In the genomic region with DNA sequence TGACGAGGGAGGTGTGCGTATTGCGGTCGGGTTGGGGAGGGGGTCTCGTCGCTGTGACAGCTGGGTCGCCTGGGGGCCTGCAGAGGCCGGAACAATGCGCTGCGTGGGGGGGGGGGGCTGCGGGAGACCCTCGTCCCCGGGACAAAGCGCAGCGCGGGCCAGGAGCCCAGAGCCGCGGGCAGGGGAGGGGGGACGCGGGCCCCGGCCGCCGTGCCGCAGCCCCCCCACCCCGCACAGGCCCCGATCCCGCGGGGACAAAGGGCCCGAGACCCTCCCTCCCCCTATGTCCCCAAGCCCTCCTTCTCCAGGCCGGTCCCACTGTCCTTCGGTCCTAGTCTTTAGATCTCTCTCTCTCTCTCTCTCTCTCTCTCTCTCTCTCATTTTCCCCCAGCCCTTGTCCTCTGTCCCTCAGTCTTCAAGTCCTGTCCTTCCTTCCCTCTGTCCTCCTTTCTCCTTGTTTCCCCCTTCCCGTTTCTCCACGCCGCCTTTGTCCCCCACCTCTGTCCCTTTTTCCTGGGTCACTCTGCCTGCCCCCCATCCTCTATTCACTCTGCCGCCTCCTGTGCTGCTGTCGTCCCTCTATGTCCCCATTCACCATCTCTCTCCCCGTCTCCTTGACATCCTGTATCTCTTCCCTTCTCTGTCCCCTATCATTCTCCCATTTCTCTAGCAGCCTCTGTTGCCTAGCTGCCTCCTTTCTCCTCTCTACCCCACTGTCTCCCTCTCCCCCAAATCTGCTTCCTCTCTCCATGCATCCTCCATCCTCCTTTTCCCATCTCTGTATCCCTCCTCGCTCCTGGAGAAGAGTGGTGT, we compare ENCODE assay signal across 8 mouse cellular contexts. TPM values are rescaled to one million over a fixed set of nuclear protein-coding genes. Genes with fewer than 3 reads are reported as not detected.
A peak's percentile ranks its signal among the peaks of the same experiment; 100 is the strongest.
DNase-seq lines count a peak whose midpoint lies in the region; ATAC-seq and TF ChIP-seq lines count a peak whose summit lies in the region.

No protein-coding gene starts in this region.

- no peak; the same call in 1 of the 2 replicates for ATAC-seq in forebrain, embryonic 13.5 days
- peak; percentile 14; the same call in 1 of the 2 replicates for ATAC-seq in liver, embryonic 14.5 days (ENCODE audit: insufficient read depth)

- H3K4me3 ChIP-seq in gastrocnemius, adult 2 months = peak overlapping the region; percentile 84
- H3K4me3 ChIP-seq in C2C12 (ENCODE audit: insufficient read depth, poor library complexity, severe bottlenecking) = peak overlapping the region; percentile 46
- H3K4me3 ChIP-seq in forebrain, embryonic 13.5 days = peak overlapping the region; percentile 76
- peak overlapping the region; percentile 18 to 54; a peak in 3 of 4 replicates for H3K4me3 ChIP-seq in liver, embryonic 14.5 days (ENCODE audit: insufficient read depth in 1 of 2, low read depth in 2 of 2, low read length in 2 of 2)

- peak overlapping the region; percentile 97 for H3K9ac ChIP-seq in forebrain, embryonic 13.5 days
- no peak overlapping the region; the same call in 1 of the 2 replicates for H3K9ac ChIP-seq in liver, embryonic 14.5 days (replicated peaks)

- DNase-seq in gastrocnemius, adult 2 months = no peak
- no peak for DNase-seq in gastrocnemius, adult 18-20 months (ENCODE audit: low spot score)
- DNase-seq in liver, embryonic 14.5 days (ENCODE audit: low read depth in 3 of 3, low spot score in 3 of 3) = no peak
- no peak for DNase-seq in testis, postnatal 14 days (ENCODE audit: low spot score)
- no peak for DNase-seq in right cerebral cortex, postnatal 25 days
- no peak for DNase-seq in thymus, postnatal 36 days

- H3K4me1 ChIP-seq in forebrain, embryonic 13.5 days = peaks cover 69% of the 10 kb centered on the region
- peaks cover 0 to 2% of the 10 kb centered on the region in 2 experiments; a peak in 1 of 4 replicates for H3K4me1 ChIP-seq in liver, embryonic 14.5 days (replicated peaks; ENCODE audit: control insufficient read depth in 2 of 2, insufficient read depth in 2 of 2, low read length in 1 of 2)

- no peak for TF ChIP-seq CTCF in gastrocnemius, adult 2 months (IDR thresholded peaks at IDR 0.05)
- no peak for TF ChIP-seq CTCF in C2C12 (IDR thresholded peaks at IDR 0.05; ENCODE audit: control insufficient read depth, insufficient read depth, insufficient read length)
- TF ChIP-seq CTCF in liver, embryonic 14.5 days (IDR thresholded peaks at IDR 0.05; ENCODE audit: low read depth) = no peak

- peaks cover 4% of the 10 kb centered on the region for H3K36me3 ChIP-seq in C2C12 (ENCODE audit: control insufficient read depth, insufficient read depth)
- H3K36me3 ChIP-seq in forebrain, embryonic 13.5 days (ENCODE audit: poor library complexity, severe bottlenecking) = no peaks in the 10 kb centered on the region
- H3K36me3 ChIP-seq in liver, embryonic 14.5 days (replicated peaks; ENCODE audit: control insufficient read depth, insufficient read depth, low read depth) = no peaks in the 10 kb centered on the region

- H3K27ac ChIP-seq in gastrocnemius, adult 2 months = 0 out of 2 replicates have a peak overlapping the region, but pooled peaks have one; percentile 48
- H3K27ac ChIP-seq in forebrain, embryonic 13.5 days = peak overlapping the region; percentile 78
- H3K27ac ChIP-seq in liver, embryonic 14.5 days = no peak overlapping the region

- 1% methylated on average over 24 of the region's 38 CpGs for WGBS in forebrain, embryonic 13.5 days
- WGBS in liver, embryonic 14.5 days (ENCODE audit: insufficient replicate concordance) = 4% methylated on average over 22 of the region's 38 CpGs

- no peaks in the 10 kb centered on the region for H3K9me3 ChIP-seq in forebrain, embryonic 13.5 days (replicated peaks)
- no peaks in the 10 kb centered on the region; the same call in 1 of the 2 replicates for H3K9me3 ChIP-seq in liver, embryonic 14.5 days (ENCODE audit: control insufficient read depth, low read length)

- H3K4me2 ChIP-seq in forebrain, embryonic 13.5 days = peak overlapping the region; percentile 87
- H3K4me2 ChIP-seq in liver, embryonic 14.5 days (ENCODE audit: low read depth) = peak overlapping the region; percentile 58

- intact Hi-C loops in gastrocnemius, adult 2 months (cut with DNase I) = loop anchor here (5.0 kb wide), 1 partner anchor 65 kb away; the partner anchor contains the start of genes Pinlyp and Xrcc1

- H3K79me3 ChIP-seq in C2C12 (ENCODE audit: low read depth) = no peaks in the 10 kb centered on the region

- no peaks in the 10 kb centered on the region for H3K27me3 ChIP-seq in C2C12 (ENCODE audit: control insufficient read depth, insufficient read depth, insufficient read length)
- 0 out of 2 replicates have a peak, but pooled peaks cover 3% of the 10 kb centered on the region for H3K27me3 ChIP-seq in forebrain, embryonic 13.5 days
- H3K27me3 ChIP-seq in liver, embryonic 14.5 days (ENCODE audit: control insufficient read depth, insufficient read depth, low read length) = peaks cover 38% of the 10 kb centered on the region

- TF ChIP-seq EP300 in liver, embryonic 14.5 days (IDR thresholded peaks at IDR 0.05; ENCODE audit: low read depth) = no peak

- H3ac ChIP-seq in C2C12 (ENCODE audit: control insufficient read depth, insufficient read length, low read depth) = peak overlapping the region; percentile 49

- H3K79me2 ChIP-seq in C2C12 (ENCODE audit: control insufficient read depth, insufficient read depth) = no peaks in the 10 kb centered on the region

TF ChIP-seq in C2C12, 6 proteins besides CTCF, POLR2A, EP300 and RAD21:
- TF ChIP-seq FOSL1 (IDR thresholded peaks at IDR 0.05; ENCODE audit: insufficient read depth, low read length, poor library complexity, severe bottlenecking) (no peak), CEBPB (IDR thresholded peaks at IDR 0.05; ENCODE audit: low read depth) (no peak)

RNA-seq across cellular contexts. Expression of gene Cadm4, which starts 0.6 kb away (rescaled TPM):
- 1 to 10 TPM; 2.4 to 2.8 TPM for total RNA-seq in gastrocnemius, adult 2 months (2021)
- total RNA-seq in gastrocnemius, adult 18-20 months (2021) = 1 to 10 TPM; 2.3 to 3.4 TPM
- 160 TPM for polyA plus RNA-seq in C2C12 (2012; fragmentation: generic; extraction: Trizol)
- polyA plus RNA-seq in forebrain, embryonic 13.5 days (2015; fragmentation: Nextera tagmentation; extraction: Ambion mirVana) = 45.8 and 47.0 TPM in 2 replicates
- polyA plus RNA-seq in liver, embryonic 14.5 days (2012; rRNA removed) = 0.43 and 0.48 TPM in 2 replicates
- polyA plus RNA-seq in liver, embryonic 14.5 days (2014; fragmentation: Nextera tagmentation; extraction: Ambion mirVana) = 0.05 TPM in 1 of 2 replicates, not detected in the other

RNA-seq across cellular contexts. Expression of gene Plaur, which starts 20.1 kb away (rescaled TPM):
- 1 to 10 TPM in 1 of 2 experiments, under 1 TPM in 1; 0.89 to 1.3 TPM for total RNA-seq in gastrocnemius, adult 2 months (2021)
- total RNA-seq in gastrocnemius, adult 18-20 months (2021) = 1 to 10 TPM in 1 of 2 experiments, under 1 TPM in 1; 0.87 to 1.4 TPM
- 191 TPM for polyA plus RNA-seq in C2C12 (2012; fragmentation: generic; extraction: Trizol)
- polyA plus RNA-seq in forebrain, embryonic 13.5 days (2015; fragmentation: Nextera tagmentation; extraction: Ambion mirVana) = 1.3 TPM in 2 replicates
- 1.7 and 2.1 TPM in 2 replicates for polyA plus RNA-seq in liver, embryonic 14.5 days (2012; rRNA removed)
- polyA plus RNA-seq in liver, embryonic 14.5 days (2014; fragmentation: Nextera tagmentation; extraction: Ambion mirVana) = 2.7 and 3.5 TPM in 2 replicates

RNA-seq across cellular contexts. Expression of gene Zfp428, which starts 24.4 kb away (rescaled TPM):
- 1 to 10 TPM; 3.5 to 6.5 TPM for total RNA-seq in gastrocnemius, adult 2 months (2021)
- total RNA-seq in gastrocnemius, adult 18-20 months (2021) = 1 to 10 TPM; 4.1 to 4.5 TPM
- polyA plus RNA-seq in C2C12 (2012; fragmentation: generic; extraction: Trizol) = 53.8 TPM
- polyA plus RNA-seq in forebrain, embryonic 13.5 days (2015; fragmentation: Nextera tagmentation; extraction: Ambion mirVana) = 214 and 220 TPM in 2 replicates
- 3.8 and 4.0 TPM in 2 replicates for polyA plus RNA-seq in liver, embryonic 14.5 days (2012; rRNA removed)
- 2.3 TPM in 2 replicates for polyA plus RNA-seq in liver, embryonic 14.5 days (2014; fragmentation: Nextera tagmentation; extraction: Ambion mirVana)

RNA-seq across cellular contexts. Expression of gene AC161166.1, which starts 29.8 kb away (rescaled TPM):
- total RNA-seq in gastrocnemius, adult 2 months (2021) = not detected
- total RNA-seq in gastrocnemius, adult 18-20 months (2021) = not detected
- polyA plus RNA-seq in C2C12 (2012; fragmentation: generic; extraction: Trizol) = 0.16 TPM
- polyA plus RNA-seq in forebrain, embryonic 13.5 days (2015; fragmentation: Nextera tagmentation; extraction: Ambion mirVana) = 0.97 and 1.1 TPM in 2 replicates
- polyA plus RNA-seq in liver, embryonic 14.5 days (2012; rRNA removed) = not detected in 2 replicates
- polyA plus RNA-seq in liver, embryonic 14.5 days (2014; fragmentation: Nextera tagmentation; extraction: Ambion mirVana) = not detected in 2 replicates

RNA-seq across cellular contexts. Expression of gene Irgc1, which starts 30.3 kb away (rescaled TPM):
- total RNA-seq in gastrocnemius, adult 2 months (2021) = not detected
- not detected for total RNA-seq in gastrocnemius, adult 18-20 months (2021)
- polyA plus RNA-seq in C2C12 (2012; fragmentation: generic; extraction: Trizol) = 0.33 TPM
- 0.15 TPM in 1 of 2 replicates, not detected in the other for polyA plus RNA-seq in forebrain, embryonic 13.5 days (2015; fragmentation: Nextera tagmentation; extraction: Ambion mirVana)
- polyA plus RNA-seq in liver, embryonic 14.5 days (2012; rRNA removed) = not detected in 2 replicates
- not detected in 2 replicates for polyA plus RNA-seq in liver, embryonic 14.5 days (2014; fragmentation: Nextera tagmentation; extraction: Ambion mirVana)

Comparison
In these comparisons a context has a peak if more than half of its experiments do, and no peak if none do; other contexts are left out.
1. RNA of gene Cadm4, which starts 0.6 kb away (polyA plus RNA-seq): 160 TPM in C2C12 (single experiment) and 45.8 to 47.0 TPM in forebrain, embryonic 13.5 days; 0.05 to 0.48 TPM in liver, embryonic 14.5 days; every median in the first group is over 10 times any median in the second.
2. RNA of gene Plaur, which starts 20.1 kb away (polyA plus RNA-seq): 191 TPM in C2C12 (single experiment); 1.7 to 3.5 TPM in liver, embryonic 14.5 days and 1.3 TPM in forebrain, embryonic 13.5 days; every median in the first group is over 10 times any median in the second.
3. RNA of gene Zfp428, which starts 24.4 kb away (polyA plus RNA-seq): 214 to 220 TPM in forebrain, embryonic 13.5 days and 53.8 TPM in C2C12 (single experiment); 2.3 to 4.0 TPM in liver, embryonic 14.5 days; every median in the first group is over 10 times any median in the second.
4. Peak in every context shown above with its lines, with median percentiles within 50 percentile points of each other: H3K4me3 ChIP-seq.